Mouse (Mus musculus): ENCODE results near the gene Celf3. TPM values are rescaled to one million over a fixed set of nuclear protein-coding genes. Genes with fewer than 3 reads are reported as not detected.
A peak's percentile ranks its signal among the peaks of the same experiment; 100 is the strongest.

The Celf3 gene
- total and polyA plus RNA-seq, 3 experiments: 0.21 to 0.56 TPM; not detected in 1

- H3K79me2 ChIP-seq (replicated peaks; ENCODE audit: control insufficient read depth, extremely low read depth, insufficient read depth, poor library complexity, severe bottlenecking): peaks cover 15% of the 10 kb centered on the region
- dilution Hi-C loops (cut with MboI; ENCODE audit: extremely low pct_ligation_motif_present, extremely low pct_unique_long_range_greater_than_20kb, low sequenced_read_pairs): no loop called here
- TF ChIP-seq CHD2 (IDR thresholded peaks at IDR 0.05; ENCODE audit: low read length) (no peak), MAZ (IDR thresholded peaks at IDR 0.05; ENCODE audit: low read depth, low read length) (0 out of 2 replicates have a peak, but pooled peaks have one; percentile 11)
- H3K36me3 ChIP-seq (replicated peaks in 1 of 2; ENCODE audit: control insufficient read depth in 1 of 2, insufficient read depth in 1 of 2, low read length in 1 of 2): peaks cover 31 to 41% of the 10 kb centered on the region in 2 experiments
- in situ Hi-C loops (cut with MboI; ENCODE audit: low pct_ligation_motif_present, low pct_unique_long_range_greater_than_20kb, low sequenced_read_pairs): no loop called here
- H3K9me3 ChIP-seq (replicated peaks; ENCODE audit: low read length): peaks cover 7% of the 10 kb centered on the region
- H3K4me2 ChIP-seq (ENCODE audit: insufficient read depth, low read depth, poor library complexity, severe bottlenecking): peak within 1 kb of the TSS; percentile 71
- peak within 1 kb of the TSS; percentile 2; the same call in 1 of the 2 replicates for H3K27ac ChIP-seq (ENCODE audit: insufficient read depth, low read depth)
- H3K27me3 ChIP-seq (replicated peaks): peaks cover 1% of the 10 kb centered on the region
- H3K4me1 ChIP-seq (ENCODE audit: control insufficient read depth in 1 of 2, insufficient read depth in 2 of 2): peaks cover 6 to 14% of the 10 kb centered on the region in 2 experiments; a peak in 3 of 4 replicates
- H3K4me3 ChIP-seq (replicated peaks in 1 of 3; ENCODE audit: low read depth in 2 of 3, low read length in 2 of 3, poor library complexity in 1 of 3): peak within 1 kb of the TSS; percentile 93 to 98 (median 96)
- peak within 1 kb of the TSS; percentile 75 for H3K9ac ChIP-seq (ENCODE audit: insufficient read depth, low read depth)
- no peak for DNase-seq (ENCODE audit: extremely low read depth)
Measured at GRCm38 (mm10) chr3:94443597-94443964, 34.5 kb upstream of the Celf3 start, which contains the start of gene Oaz3. Oaz3 (minus strand) TSS chr3:94443915.

- Histone ChIP-seq H3K4me1 (ENCODE audit: control insufficient read depth in 1 of 2, insufficient read depth in 2 of 2) (peaks cover 3 to 7% of the 10 kb centered on the region in 2 experiments; a peak in 3 of 4 replicates), H3K9ac (ENCODE audit: insufficient read depth, low read depth) (no peak overlapping the region), H3K4me3 (replicated peaks in 1 of 3; ENCODE audit: low read depth in 2 of 3, low read length in 2 of 3, poor library complexity in 1 of 3) (no peak overlapping the region), H3K4me2 (ENCODE audit: insufficient read depth, low read depth, poor library complexity, severe bottlenecking) (no peak overlapping the region), H3K9me3 (replicated peaks; ENCODE audit: low read length) (peaks cover 7% of the 10 kb centered on the region), H3K79me2 (replicated peaks; ENCODE audit: control insufficient read depth, extremely low read depth, insufficient read depth, poor library complexity, severe bottlenecking) (peaks cover 3% of the 10 kb centered on the region; the same call in 1 of the 2 replicates), H3K27me3 (replicated peaks) (no peaks in the 10 kb centered on the region), H3K36me3 (replicated peaks in 1 of 2; ENCODE audit: control insufficient read depth in 1 of 2, insufficient read depth in 1 of 2, low read length in 1 of 2) (peaks cover 35 to 72% of the 10 kb centered on the region in 2 experiments), H3K27ac (ENCODE audit: insufficient read depth, low read depth) (no peak overlapping the region)
- DNase-seq (ENCODE audit: extremely low read depth): no peak
- dilution Hi-C loops (cut with MboI; ENCODE audit: extremely low pct_ligation_motif_present, extremely low pct_unique_long_range_greater_than_20kb, low sequenced_read_pairs): no loop called here
- in situ Hi-C loops (cut with MboI; ENCODE audit: low pct_ligation_motif_present, low pct_unique_long_range_greater_than_20kb, low sequenced_read_pairs): no loop called here
- TF ChIP-seq MAZ (IDR thresholded peaks at IDR 0.05; ENCODE audit: low read depth, low read length): no peak
Measured at GRCm38 (mm10) chr3:94449377-94449776, 28.7 kb upstream of the Celf3 start.

- peak; percentile 48 for TF ChIP-seq ZC3H11A (IDR thresholded peaks at IDR 0.05; ENCODE audit: low read depth, low read length)
- peak; percentile 90 for TF ChIP-seq SMC3 (IDR thresholded peaks at IDR 0.05; ENCODE audit: low read depth, low read length)
- TF ChIP-seq RAD21 (IDR thresholded peaks at IDR 0.05; ENCODE audit: low read depth, low read length): peak; percentile 93
- TF ChIP-seq TBP (conservative IDR thresholded peaks at IDR 0.05; ENCODE audit: low read depth, low read length): no peak
- TF ChIP-seq IRF4 (IDR thresholded peaks at IDR 0.05; ENCODE audit: low read depth, low read length): peak; percentile 44; the same call in 1 of the 2 replicates
- TF ChIP-seq CTCF (conservative IDR thresholded peaks at IDR 0.05 in 1 of 2, IDR thresholded peaks at IDR 0.05 in 1 of 2; ENCODE audit: low read depth in 2 of 2, low read length in 2 of 2): peak; percentile 37 to 94
- peak; percentile 93 for DNase-seq (ENCODE audit: extremely low read depth)
- Histone ChIP-seq H3K9me3 (replicated peaks; ENCODE audit: low read length) (peaks cover 3% of the 10 kb centered on the region), H3K27ac (ENCODE audit: insufficient read depth, low read depth) (no peak overlapping the region), H3K4me1 (ENCODE audit: control insufficient read depth in 1 of 2, insufficient read depth in 2 of 2) (peaks cover 0 to 9% of the 10 kb centered on the region in 2 experiments; a peak in 2 of 4 replicates), H3K27me3 (replicated peaks) (no peaks in the 10 kb centered on the region), H3K36me3 (replicated peaks in 1 of 2; ENCODE audit: control insufficient read depth in 1 of 2, insufficient read depth in 1 of 2, low read length in 1 of 2) (peaks cover 0 to 14% of the 10 kb centered on the region in 2 experiments), H3K79me2 (replicated peaks; ENCODE audit: control insufficient read depth, extremely low read depth, insufficient read depth, poor library complexity, severe bottlenecking) (no peaks in the 10 kb centered on the region), H3K4me3 (replicated peaks in 1 of 3; ENCODE audit: low read depth in 2 of 3, low read length in 2 of 3, poor library complexity in 1 of 3) (peak overlapping the region; percentile 30 to 64 (median 51)), H3K4me2 (ENCODE audit: insufficient read depth, low read depth, poor library complexity, severe bottlenecking) (peak overlapping the region; percentile 42), H3K9ac (ENCODE audit: insufficient read depth, low read depth) (no peak overlapping the region)
- in situ Hi-C loops (cut with MboI; ENCODE audit: low pct_ligation_motif_present, low pct_unique_long_range_greater_than_20kb, low sequenced_read_pairs): loop anchor here (25.0 kb wide), 1 partner anchor 156 kb away; no protein-coding TSS in a partner anchor
- dilution Hi-C loops (cut with MboI; ENCODE audit: extremely low pct_ligation_motif_present, extremely low pct_unique_long_range_greater_than_20kb, low sequenced_read_pairs): no loop called here
Measured at GRCm38 (mm10) chr3:94456529-94457000, 21.5 kb upstream of the Celf3 start.

Data from CH12.LX (cell line).